9 mouse cellular contexts compared by ENCODE assay signal in genomic region chr4:142152733-142153422, GRCm38 (mm10).
A peak's percentile ranks its signal among the peaks of the same experiment; 100 is the strongest.
DNase-seq lines count a peak whose midpoint lies in the region; ATAC-seq lines count a peak whose summit lies in the region.
"Had no signal": no experiment of that assay in that cellular context is flagged by ENCODE, and none has a peak within 500 bp of the region (broad histone marks: within the 10 kb centered on the region; RNA-seq: fewer than 3 reads in every experiment).

No protein-coding gene starts in this region.

- H3K27ac ChIP-seq in forebrain, embryonic 15.5 days (replicated peaks) = no peak overlapping the region
- H3K27ac ChIP-seq in forebrain, embryonic 11.5 days (ENCODE audit: low read depth, low read length) = no peak overlapping the region
- H3K27ac ChIP-seq in liver, embryonic 13.5 days = no peak overlapping the region
- H3K27ac ChIP-seq: embryonic facial prominence, embryonic 15.5 days had no signal

- 77% methylated on average over 8 of the region's 8 CpGs for WGBS in forebrain, embryonic 15.5 days
- 69% methylated on average over 8 of the region's 8 CpGs for WGBS in forebrain, embryonic 11.5 days
- WGBS in liver, embryonic 13.5 days (ENCODE audit: insufficient replicate concordance) = 37% methylated on average over 8 of the region's 8 CpGs

- no peak overlapping the region for H3K4me2 ChIP-seq in forebrain, embryonic 15.5 days (replicated peaks)
- H3K4me2 ChIP-seq in forebrain, embryonic 11.5 days (ENCODE audit: low read depth, low read length, severe bottlenecking) = no peak overlapping the region
- H3K4me2 ChIP-seq in liver, embryonic 13.5 days = no peak overlapping the region
- H3K4me2 ChIP-seq: embryonic facial prominence, embryonic 15.5 days had no signal

- H3K27me3 ChIP-seq in forebrain, embryonic 15.5 days = no peaks in the 10 kb centered on the region
- no peaks in the 10 kb centered on the region for H3K27me3 ChIP-seq in forebrain, embryonic 11.5 days (ENCODE audit: control insufficient read depth, insufficient read depth, low read length)
- no peaks in the 10 kb centered on the region for H3K27me3 ChIP-seq in liver, embryonic 13.5 days
- H3K27me3 ChIP-seq: embryonic facial prominence, embryonic 15.5 days had no signal

- no peak overlapping the region for H3K9ac ChIP-seq in forebrain, embryonic 15.5 days (replicated peaks)
- H3K9ac ChIP-seq in forebrain, embryonic 11.5 days (ENCODE audit: low read length) = no peak overlapping the region
- no peak overlapping the region for H3K9ac ChIP-seq in liver, embryonic 13.5 days
- H3K9ac ChIP-seq: embryonic facial prominence, embryonic 15.5 days had no signal

- peak; percentile 33 for ATAC-seq in forebrain, embryonic 15.5 days (replicated peaks)
- ATAC-seq in forebrain, embryonic 11.5 days (replicated peaks; ENCODE audit: low FRiP score) = no peak
- peak; percentile 56 for ATAC-seq in liver, embryonic 13.5 days (ENCODE audit: low read depth)
- ATAC-seq in erythroid progenitor cell, adult 5-6 weeks (replicated peaks; ENCODE audit: low FRiP score, poor library complexity, severe bottlenecking) = no peak

- H3K4me3 ChIP-seq in forebrain, embryonic 15.5 days = no peak overlapping the region
- H3K4me3 ChIP-seq in forebrain, embryonic 11.5 days (ENCODE audit: low read depth, low read length) = no peak overlapping the region
- no peak overlapping the region for H3K4me3 ChIP-seq in liver, embryonic 13.5 days (replicated peaks)
- H3K4me3 ChIP-seq: embryonic facial prominence, embryonic 15.5 days had no signal

- H3K4me1 ChIP-seq in forebrain, embryonic 15.5 days = peaks cover 3% of the 10 kb centered on the region
- no peaks in the 10 kb centered on the region for H3K4me1 ChIP-seq in forebrain, embryonic 11.5 days (replicated peaks; ENCODE audit: control insufficient read depth, insufficient read depth, low read length)
- H3K4me1 ChIP-seq in liver, embryonic 13.5 days (replicated peaks) = no peaks in the 10 kb centered on the region

- H3K9me3 ChIP-seq in forebrain, embryonic 15.5 days = no peaks in the 10 kb centered on the region
- no peaks in the 10 kb centered on the region for H3K9me3 ChIP-seq in forebrain, embryonic 11.5 days (ENCODE audit: control insufficient read depth, low read length)
- no peaks in the 10 kb centered on the region for H3K9me3 ChIP-seq in liver, embryonic 13.5 days (replicated peaks)
- H3K9me3 ChIP-seq: embryonic facial prominence, embryonic 15.5 days had no signal

- no peak for DNase-seq in forebrain, embryonic 11.5 days (ENCODE audit: low spot score)
- peak; percentile 40 for DNase-seq in kidney, adult 9 months
- no peak for DNase-seq in kidney, adult 8-10 months
- DNase-seq in ZHBTc4 (ENCODE audit: low read depth, low spot score) = peak; percentile 53
- no peak for DNase-seq in liver, embryonic 13.5 days
- no peak for DNase-seq in right cerebral cortex, postnatal 25 days

- H3K36me3 ChIP-seq in forebrain, embryonic 15.5 days = peaks cover 5% of the 10 kb centered on the region; the same call in 1 of the 2 replicates
- H3K36me3 ChIP-seq in forebrain, embryonic 11.5 days (ENCODE audit: control insufficient read depth, insufficient read depth, low read length) = no peaks in the 10 kb centered on the region
- no peaks in the 10 kb centered on the region; the same call in 1 of the 2 replicates for H3K36me3 ChIP-seq in liver, embryonic 13.5 days

Comparison
In these comparisons a context has a peak if more than half of its experiments do, and no peak if none do; other contexts are left out.
1. ATAC-seq: peak in forebrain, embryonic 15.5 days (single experiment) and liver, embryonic 13.5 days (single experiment); none in forebrain, embryonic 11.5 days (single experiment) and erythroid progenitor cell, adult 5-6 weeks (single experiment).
2. DNase-seq: peak in kidney, adult 9 months (single experiment) and ZHBTc4 (single experiment); none in forebrain, embryonic 11.5 days (single experiment), kidney, adult 8-10 months (0 of 2), liver, embryonic 13.5 days (single experiment) and right cerebral cortex, postnatal 25 days (single experiment).